ENCODE assay signal across 7 mouse cellular contexts in genomic region chrX:94193901-94194300, GRCm38 (mm10). TPM values are rescaled to one million over a fixed set of nuclear protein-coding genes. Genes with fewer than 3 reads are reported as not detected.
DNase-seq lines count a peak whose midpoint lies in the region; ATAC-seq and TF ChIP-seq lines count a peak whose summit lies in the region.
"Not testable (repeated sequence)": the region's sequence is repeated elsewhere in the genome, so short reads cannot be mapped to it uniquely, and the experiment has no call there.

No protein-coding gene starts in this region.

- H3K27me3 ChIP-seq in E14TG2a.4 (ENCODE audit: insufficient read depth, low read length), result not testable (repeated sequence)

- not testable (repeated sequence) for H3K9me3 ChIP-seq in E14TG2a.4 (ENCODE audit: low read length)

- H3K36me3 ChIP-seq in E14TG2a.4 (ENCODE audit: insufficient read depth, low read length), result peaks cover 73% of the 10 kb centered on the region

- not testable (repeated sequence) for H3K4me1 ChIP-seq in E14TG2a.4 (replicated peaks; ENCODE audit: low read depth, low read length)

- intact Hi-C loops in heart, postnatal 10 days (cut with DNase I), result not testable (repeated sequence)

- peak; percentile 34 for DNase-seq in adipocyte (ENCODE audit: low spot score)
- peak; percentile 56 for DNase-seq in embryo, embryonic 10.5 days (ENCODE audit: low spot score)
- DNase-seq in heart, postnatal 10 days, result peak; percentile 20 to 21
- peak; percentile 30 to 36 for DNase-seq in kidney, postnatal 36 days
- DNase-seq in lung, postnatal 10 days, result peak; percentile 18

- peak; percentile 47 for TF ChIP-seq CTCF in E14TG2a.4 (conservative IDR thresholded peaks at IDR 0.05; ENCODE audit: low read length)

- 0 out of 2 replicates have a peak, but pooled peaks have one; percentile 58 for ATAC-seq in neutrophil, adult 5-6 weeks (ENCODE audit: extremely low read depth, insufficient number of reproducible peaks, low FRiP score, poor library complexity, severe bottlenecking)

- not testable (repeated sequence) for H3K4me3 ChIP-seq in E14TG2a.4 (replicated peaks; ENCODE audit: low read length)

RNA-seq across cellular contexts. Expression of gene Eif2s3x, which starts 18.8 kb away (rescaled TPM):
- 100 to 1,000 TPM; 116 to 164 TPM for total RNA-seq in heart, postnatal 10 days (2021)
- 69.7 and 81.2 TPM in 2 replicates for total RNA-seq in neutrophil, adult 5-6 weeks (2017)

RNA-seq across cellular contexts. Expression of gene Klhl15, which starts 40.5 kb away (rescaled TPM):
- total RNA-seq in heart, postnatal 10 days (2021), result 10 to 100 TPM in 1 of 2 experiments, 1 to 10 TPM in 1; 9.1 to 11.5 TPM
- total RNA-seq in neutrophil, adult 5-6 weeks (2017), result 10.1 and 13.3 TPM in 2 replicates
